Mouse (Mus musculus) embryonic facial prominence, embryonic 15.5 days (tissue): ENCODE measurements around the gene Fgr. TPM values are rescaled to one million over a fixed set of nuclear protein-coding genes. Genes with fewer than 3 reads are reported as not detected.

ENCODE experiments used
- ATAC-seq: fragments of 200-750 bp; cut with Nextera tagmentation; 2 replicates; pipeline ENCODE4 v1.8.0; 2017; ENCODE audit warnings: low read depth, moderate TSS enrichment; ENCODE audit not compliant: insufficient number of reproducible peaks, low FRiP score, low TSS enrichment
- H3K27ac ChIP-seq: fragments of 300-500 bp; sonication (generic); replicated peaks from 2 replicates; pipeline ENCODE4 v1.5.1; 2015; ENCODE audit warnings: mild to moderate bottlenecking, inconsistent platforms
- H3K27me3 ChIP-seq: fragments of 300-500 bp; sonication (generic); 2 replicates; pipeline ENCODE4 v1.6.1; 2015; ENCODE audit warnings: inconsistent platforms
- H3K36me3 ChIP-seq: fragments of 300-500 bp; sonication (generic); 2 replicates; pipeline ENCODE4 v1.6.1; 2015; ENCODE audit warnings: mild to moderate bottlenecking, inconsistent platforms
- H3K4me1 ChIP-seq: fragments of 300-500 bp; sonication (generic); 2 replicates; pipeline ENCODE4 v1.6.1; 2015; ENCODE audit warnings: inconsistent platforms
- H3K4me2 ChIP-seq: fragments of 300-500 bp; sonication (generic); replicated peaks from 2 replicates; pipeline ENCODE4 v1.6.1; 2015; ENCODE audit warnings: mild to moderate bottlenecking, inconsistent platforms
- H3K4me3 ChIP-seq: fragments of 300-500 bp; sonication (generic); replicated peaks from 2 replicates; pipeline ENCODE4 v1.5.1; 2015; ENCODE audit warnings: mild to moderate bottlenecking, inconsistent platforms
- H3K9ac ChIP-seq: fragments of 300-500 bp; sonication (generic); 2 replicates; pipeline ENCODE4 v1.6.1; 2015; ENCODE audit warnings: inconsistent platforms
- H3K9me3 ChIP-seq: fragments of 300-500 bp; sonication (generic); replicated peaks from 2 replicates; pipeline ENCODE4 v1.6.1; 2016; ENCODE audit warnings: inconsistent platforms
- WGBS: fragments of 180-500 bp; shearing (Covaris S2); methylation state at CpG from one replicate; pipeline ENCODE4 v1.1.7; 2015; 5-methylcytosine and 5-hydroxymethylcytosine counted together
- polyA plus RNA-seq: library from polyadenylated mRNA; unstranded; fragments of >200 nt; fragmentation: Nextera tagmentation; extraction: Ambion mirVana; gene quantifications from 2 replicates; pipeline ENCODE4 v1.2.1, GENCODE M21; 2015

Fgr gene
- polyA plus RNA-seq, 1 experiment from 2014 or later, result 0.65 TPM

DNA sequence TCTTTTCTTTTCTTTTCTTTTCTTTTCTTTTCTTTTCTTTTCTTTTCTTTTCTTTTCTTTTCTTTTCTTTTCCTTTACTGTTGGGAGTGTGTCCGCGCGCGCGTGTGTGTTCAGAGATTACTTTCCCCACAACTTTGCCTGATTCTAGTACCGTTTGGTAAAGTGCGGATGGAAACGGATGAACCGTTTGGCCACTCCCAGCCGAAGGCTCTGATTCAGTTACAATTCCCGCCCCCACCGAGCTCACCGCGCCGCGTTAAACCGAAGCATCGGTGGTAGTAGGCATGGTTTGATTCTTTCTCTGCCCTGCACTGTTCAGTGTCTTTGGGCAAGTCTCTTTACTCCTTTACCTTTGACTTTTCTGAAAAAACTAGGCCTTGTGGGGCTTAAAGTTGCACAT, 65.9 kb downstream of the Fgr start:
- H3K9ac ChIP-seq, result no peak overlapping the region; the same call in 1 of the 2 replicates
- H3K4me3 ChIP-seq, result peak overlapping the region; percentile 63
- no peaks in the 10 kb centered on the region for H3K27me3 ChIP-seq
- H3K4me2 ChIP-seq, result peak overlapping the region; percentile 96
- peaks cover 94% of the 10 kb centered on the region for H3K4me1 ChIP-seq
- ATAC-seq, result no peak
- no peaks in the 10 kb centered on the region for H3K36me3 ChIP-seq
- H3K9me3 ChIP-seq, result no peaks in the 10 kb centered on the region
- 10% methylated on average over 18 of the region's 18 CpGs for WGBS
- peak overlapping the region; percentile 92; the same call in 1 of the 2 replicates for H3K27ac ChIP-seq

DNA sequence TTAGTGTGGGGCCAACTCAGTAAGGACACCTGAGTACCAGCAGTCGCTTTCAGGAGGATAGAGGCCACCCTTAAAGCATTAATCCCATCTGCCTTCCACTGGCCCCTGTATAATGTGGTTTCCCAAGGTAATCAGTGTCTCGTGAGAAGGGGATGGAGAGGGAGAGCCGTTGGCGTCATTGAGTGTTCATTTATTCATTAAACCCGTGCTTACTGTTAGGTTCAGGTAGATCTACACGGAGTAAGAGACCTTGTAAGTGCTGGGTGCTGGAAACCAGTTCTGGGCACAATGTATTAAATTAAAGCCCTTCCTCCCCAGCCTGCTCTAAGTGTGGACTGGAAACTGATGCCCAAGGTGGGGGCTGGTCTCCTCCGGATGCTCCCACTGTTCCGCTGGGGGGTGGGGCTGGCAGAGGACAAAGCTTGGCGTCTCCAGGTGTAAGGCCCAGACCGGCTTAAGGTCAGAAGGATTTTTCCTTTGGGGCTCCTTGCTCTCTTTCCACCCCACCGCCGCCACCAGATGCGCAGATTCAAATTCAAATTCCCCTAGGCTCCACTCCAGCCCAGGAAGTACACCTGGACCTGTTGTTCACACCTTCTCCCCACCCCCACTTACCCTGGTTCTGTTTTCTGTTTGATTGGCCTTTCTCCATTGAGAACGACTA, 66.5 kb downstream of the Fgr start:
- 45% methylated on average over 14 of the region's 14 CpGs for WGBS
- H3K9ac ChIP-seq, result no peak overlapping the region

DNA sequence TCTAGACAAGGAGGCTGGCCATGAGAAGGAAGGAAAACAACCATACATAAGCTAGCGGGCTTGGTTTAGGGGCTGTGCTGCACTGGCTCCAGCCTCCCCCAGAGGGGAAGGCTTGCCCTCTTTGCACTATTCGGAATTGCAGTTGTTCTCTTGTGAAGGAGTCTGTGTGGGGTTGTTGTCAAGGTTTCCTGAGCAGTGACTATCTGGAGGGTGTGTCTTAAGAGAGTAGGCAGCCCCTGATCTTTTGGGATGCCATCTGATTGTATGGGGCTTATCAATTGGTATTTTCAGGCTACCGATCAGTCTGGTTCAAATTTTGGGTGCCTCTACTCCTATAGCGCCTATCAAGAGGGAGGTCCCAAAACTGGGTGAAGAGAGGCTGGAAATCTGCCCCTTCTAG, 68.3 kb downstream of the Fgr start:
- Histone ChIP-seq H3K9me3 (no peaks in the 10 kb centered on the region), H3K4me1 (peaks cover 98% of the 10 kb centered on the region), H3K9ac (no peak overlapping the region; the same call in 1 of the 2 replicates), H3K27me3 (no peaks in the 10 kb centered on the region), H3K4me3 (peak overlapping the region; percentile 17), H3K27ac (peak overlapping the region; percentile 92), H3K4me2 (peak overlapping the region; percentile 45), H3K36me3 (no peaks in the 10 kb centered on the region)
- no peak for ATAC-seq
- WGBS, result 31% methylated on average over 4 of the region's 4 CpGs

More for the DNA sequence above, 66.5 kb downstream of the Fgr start:
- Histone ChIP-seq H3K4me1 (peaks cover 94% of the 10 kb centered on the region), H3K4me3 (peak overlapping the region; percentile 63), H3K36me3 (no peaks in the 10 kb centered on the region), H3K9me3 (no peaks in the 10 kb centered on the region), H3K27ac (peak overlapping the region; percentile 92), H3K27me3 (no peaks in the 10 kb centered on the region), H3K4me2 (peak overlapping the region; percentile 96)
- ATAC-seq, result no peak

DNA sequence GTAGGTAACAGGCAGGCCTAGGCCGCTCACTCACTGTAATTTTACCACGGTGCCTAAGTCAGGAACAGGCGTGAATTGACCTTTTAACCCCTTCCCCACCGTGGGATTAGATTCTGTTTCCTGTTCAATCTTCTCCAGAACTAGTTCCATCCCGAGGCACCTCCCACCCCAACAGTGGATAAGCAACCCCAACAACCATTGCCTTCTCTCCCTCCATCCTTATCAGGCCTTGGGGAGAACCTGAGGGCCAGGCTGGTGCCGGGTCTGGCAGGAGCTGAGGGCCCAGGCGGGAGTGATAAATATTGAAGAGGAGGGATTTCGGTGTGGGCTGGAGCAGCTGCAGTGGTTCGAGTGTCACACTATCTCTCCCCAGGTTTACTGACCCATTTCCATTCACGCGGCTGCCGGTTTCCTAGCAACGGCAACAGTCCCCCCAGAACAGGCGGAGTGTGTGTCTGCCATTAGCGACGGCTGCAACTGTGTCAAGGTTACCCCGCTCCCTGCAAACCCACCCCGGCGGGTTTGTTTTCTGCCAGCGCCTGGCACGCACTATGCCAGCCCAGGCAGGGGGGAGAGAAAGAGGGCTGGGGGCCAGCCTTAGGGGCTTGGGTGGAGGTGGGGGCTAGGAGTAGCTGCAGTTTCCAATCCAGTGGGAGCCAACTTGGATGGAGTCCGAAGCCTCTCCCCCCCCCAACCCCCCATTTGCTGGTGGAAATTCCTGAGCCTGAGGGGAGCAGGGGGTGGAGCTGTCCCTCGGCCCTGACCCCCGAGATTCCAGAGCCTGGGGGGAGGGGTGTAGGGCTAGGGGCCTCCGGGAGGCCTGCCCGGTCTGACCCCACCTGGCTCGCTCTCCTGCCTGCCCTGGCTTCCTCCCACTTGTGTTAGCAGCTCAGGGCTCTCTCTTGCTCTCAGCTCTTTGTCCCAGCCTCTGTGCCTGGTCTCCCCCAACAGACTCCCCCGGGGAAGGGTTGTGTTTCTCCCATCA, 69.0 kb downstream of the Fgr start:
- Histone ChIP-seq H3K4me2 (peak overlapping the region; percentile 45), H3K27ac (peak overlapping the region; percentile 92), H3K27me3 (no peaks in the 10 kb centered on the region), H3K4me3 (peak overlapping the region; percentile 17), H3K9ac (peak overlapping the region; percentile 15; the same call in 1 of the 2 replicates), H3K4me1 (peaks cover 98% of the 10 kb centered on the region), H3K9me3 (no peaks in the 10 kb centered on the region), H3K36me3 (no peaks in the 10 kb centered on the region)
- no peak for ATAC-seq
- 9% methylated on average over 28 of the region's 28 CpGs for WGBS

DNA sequence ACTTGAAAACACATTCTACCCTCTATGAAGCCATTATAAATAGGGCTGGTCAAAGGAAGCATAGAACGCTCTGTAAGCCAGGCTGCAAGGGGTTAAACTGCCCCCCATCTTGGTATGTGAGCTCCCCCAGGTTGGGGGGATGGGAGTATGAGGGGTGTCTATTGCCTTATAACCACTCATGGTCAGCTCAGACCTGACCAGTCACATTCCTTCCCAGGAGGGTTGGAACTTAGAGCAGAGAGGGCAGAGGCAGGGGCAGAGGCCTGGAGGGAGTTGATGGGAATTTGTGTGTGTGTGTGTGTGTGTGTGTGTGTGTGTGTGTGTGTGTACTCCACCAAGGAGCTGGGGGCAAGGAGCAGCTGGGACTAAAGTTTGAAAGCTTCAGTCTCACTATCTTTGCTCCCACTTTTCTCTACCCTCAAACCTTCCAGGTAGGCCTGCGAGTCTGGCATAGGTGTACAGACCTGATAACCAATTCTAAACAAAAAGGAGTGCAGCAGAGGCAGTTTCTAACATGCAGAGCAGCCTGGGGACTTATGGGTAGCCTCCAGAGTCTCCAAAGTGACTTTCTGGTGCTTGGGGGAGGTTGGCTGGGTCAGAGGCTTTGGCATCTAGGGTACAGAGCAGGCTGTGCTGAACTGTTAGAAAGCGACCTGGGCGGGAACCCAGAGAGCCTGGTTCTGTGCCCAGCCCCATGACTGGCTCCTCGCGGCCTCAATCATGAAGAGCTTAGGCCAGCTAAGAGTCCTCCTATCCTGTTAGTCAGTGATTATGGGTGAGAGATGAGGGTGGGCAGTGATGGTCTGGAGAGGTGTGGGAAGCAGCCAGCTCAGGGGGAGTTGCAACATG, 70.1 kb downstream of the Fgr start:
- no peak overlapping the region for H3K9ac ChIP-seq
- peak overlapping the region; percentile 45; the same call in 1 of the 2 replicates for H3K4me2 ChIP-seq
- no peak for ATAC-seq
- no peaks in the 10 kb centered on the region for H3K27me3 ChIP-seq
- H3K4me1 ChIP-seq, result peaks cover 100% of the 10 kb centered on the region
- 41% methylated on average over 6 of the region's 6 CpGs for WGBS
- peak overlapping the region; percentile 92 for H3K27ac ChIP-seq
- H3K4me3 ChIP-seq, result 0 out of 2 replicates have a peak overlapping the region, but pooled peaks have one; percentile 17
- no peaks in the 10 kb centered on the region for H3K36me3 ChIP-seq
- H3K9me3 ChIP-seq, result no peaks in the 10 kb centered on the region

DNA sequence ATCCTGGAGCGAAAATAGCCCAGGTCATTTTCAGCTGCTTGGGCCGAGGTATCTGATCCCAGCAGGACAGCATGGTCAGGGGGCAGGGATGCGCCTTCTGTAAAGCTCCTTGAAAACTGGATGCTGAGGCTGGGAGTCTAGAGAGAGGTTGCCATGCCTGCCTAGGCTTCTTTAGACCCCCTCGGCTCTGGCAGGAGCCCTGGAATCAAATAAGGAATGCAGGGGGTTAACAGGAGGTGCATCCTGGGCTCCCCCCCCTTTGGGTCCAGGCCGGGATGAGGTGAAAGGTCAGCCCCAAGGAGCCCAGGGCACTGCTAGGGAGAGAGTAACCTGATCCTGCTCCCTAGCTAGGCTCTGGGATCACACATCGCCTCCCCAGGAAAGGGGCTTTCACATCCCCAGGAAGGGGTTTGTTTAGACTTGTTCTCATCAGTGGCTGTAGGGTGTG, 70.8 kb downstream of the Fgr start:
- Histone ChIP-seq H3K36me3 (no peaks in the 10 kb centered on the region), H3K4me1 (peaks cover 100% of the 10 kb centered on the region), H3K27me3 (no peaks in the 10 kb centered on the region), H3K9me3 (no peaks in the 10 kb centered on the region), H3K9ac (0 out of 2 replicates have a peak overlapping the region, but pooled peaks have one; percentile 4), H3K4me3 (no peak overlapping the region), H3K4me2 (no peak overlapping the region), H3K27ac (peak overlapping the region; percentile 92)
- WGBS, result 36% methylated on average over 6 of the region's 6 CpGs
- ATAC-seq, result no peak

DNA sequence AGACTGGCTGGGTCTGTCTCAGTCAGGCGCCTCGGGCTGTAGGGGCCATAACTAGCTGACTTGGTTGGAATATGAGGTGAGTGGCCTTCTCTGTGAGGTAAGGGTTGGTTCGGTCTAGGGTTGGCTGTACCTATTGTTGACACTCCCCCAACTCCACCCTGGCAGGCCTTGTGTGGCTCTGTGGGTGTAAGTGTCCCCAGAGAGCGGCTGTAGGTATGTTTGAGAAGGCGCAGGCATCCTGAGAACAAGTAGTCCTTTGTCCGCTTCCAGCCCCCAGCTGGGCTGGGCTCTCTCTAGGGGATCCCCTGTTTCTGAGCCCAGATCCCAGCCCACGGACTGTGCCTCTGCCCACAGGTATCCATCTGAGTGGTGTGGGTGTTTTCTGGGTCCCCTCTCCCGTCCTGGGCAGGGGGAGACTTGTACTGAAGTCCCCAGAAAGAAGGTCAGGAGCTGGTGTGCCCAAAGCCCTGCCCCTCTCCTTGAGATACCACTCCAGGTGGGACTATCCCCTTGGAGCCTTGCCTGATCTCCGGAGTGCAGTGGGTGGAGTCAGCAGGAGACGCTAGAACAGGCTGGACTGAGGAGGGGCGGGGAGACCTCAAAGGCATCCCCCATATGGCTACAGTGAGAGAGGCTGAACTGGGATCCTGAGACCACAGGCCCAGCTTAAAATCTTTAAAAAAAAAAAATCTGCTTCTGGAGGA, 72.0 kb downstream of the Fgr start:
- H3K4me3 ChIP-seq, result no peak overlapping the region
- H3K27ac ChIP-seq, result peak overlapping the region; percentile 92
- no peak for ATAC-seq
- no peaks in the 10 kb centered on the region for H3K27me3 ChIP-seq
- no peaks in the 10 kb centered on the region for H3K36me3 ChIP-seq
- no peak overlapping the region for H3K9ac ChIP-seq
- H3K4me1 ChIP-seq, result peaks cover 100% of the 10 kb centered on the region
- H3K4me2 ChIP-seq, result no peak overlapping the region
- 36% methylated on average over 11 of the region's 11 CpGs for WGBS
- H3K9me3 ChIP-seq, result no peaks in the 10 kb centered on the region

DNA sequence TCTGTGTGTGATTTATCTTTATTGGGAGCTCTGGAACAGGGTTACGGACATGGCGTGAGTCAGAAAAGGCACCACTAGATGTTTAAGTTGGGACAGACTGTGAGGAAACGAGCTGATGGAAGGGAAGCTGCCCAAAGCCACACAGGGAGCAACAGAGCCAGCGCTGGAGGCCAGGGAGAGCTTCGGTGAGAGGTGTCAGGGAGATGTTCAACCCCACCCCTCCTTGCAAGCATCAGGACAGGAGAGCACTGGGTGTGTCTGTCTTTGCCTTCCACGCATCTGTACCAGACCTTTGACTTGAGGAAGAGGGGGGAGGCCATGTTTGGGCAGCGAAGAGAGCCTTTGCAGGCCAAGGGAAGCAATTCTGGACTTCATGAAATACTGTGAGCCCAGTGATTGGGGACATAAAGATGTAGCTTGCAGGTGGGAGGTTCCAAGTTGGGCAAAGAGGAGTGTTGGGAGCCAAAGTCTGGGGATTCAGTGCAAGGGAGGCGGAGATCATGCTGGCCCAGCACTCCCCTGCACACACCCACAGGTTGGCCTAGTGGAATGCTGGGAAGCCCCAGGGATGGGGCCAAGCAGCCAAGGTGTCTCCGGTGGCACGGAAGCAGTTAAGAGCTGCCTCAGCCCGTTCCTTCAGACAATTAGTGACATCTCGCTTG, 72.9 kb downstream of the Fgr start:
- Histone ChIP-seq H3K36me3 (no peaks in the 10 kb centered on the region), H3K9me3 (no peaks in the 10 kb centered on the region), H3K27ac (peak overlapping the region; percentile 92), H3K27me3 (no peaks in the 10 kb centered on the region), H3K4me3 (no peak overlapping the region), H3K4me1 (peaks cover 100% of the 10 kb centered on the region), H3K4me2 (peak overlapping the region; percentile 15; the same call in 1 of the 2 replicates), H3K9ac (no peak overlapping the region)
- WGBS, result 28% methylated on average over 12 of the region's 12 CpGs
- no peak for ATAC-seq

DNA sequence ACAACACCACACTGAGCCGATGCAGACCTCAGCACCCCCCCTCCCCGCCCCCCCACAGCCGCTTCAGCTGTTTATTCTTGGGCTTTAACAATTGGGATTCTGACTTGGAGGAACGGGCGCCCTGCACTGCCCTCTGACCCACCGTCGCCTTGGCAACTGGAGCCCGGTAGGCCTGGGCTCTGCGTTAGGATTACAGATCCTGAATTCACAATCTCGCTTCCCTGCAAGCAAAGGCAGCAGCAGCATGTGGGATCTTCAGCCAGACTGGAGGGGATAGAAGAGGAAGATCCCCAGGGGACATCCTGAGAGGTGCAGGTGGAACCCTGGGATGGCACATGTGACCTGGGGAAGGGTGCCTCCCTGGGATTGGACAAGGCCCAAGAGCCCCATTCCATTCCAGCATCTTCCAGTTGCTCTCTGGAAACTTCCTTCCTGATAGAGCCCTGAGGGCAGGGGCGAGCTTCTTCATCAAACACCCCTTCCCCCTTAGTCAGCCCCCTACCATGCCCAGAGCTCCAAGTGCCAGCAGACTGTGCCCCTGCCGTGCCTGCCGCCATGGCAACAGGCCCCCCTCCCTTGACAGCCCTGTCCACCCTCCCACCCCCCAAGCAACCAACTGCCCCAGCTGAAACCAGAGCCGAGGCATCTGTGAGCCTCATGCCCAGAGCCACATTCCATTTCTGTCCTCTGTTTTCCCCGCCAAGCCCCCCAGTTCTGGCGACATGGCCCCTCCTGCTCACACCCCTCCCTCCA, 73.6 kb downstream of the Fgr start:
- Histone ChIP-seq H3K27me3 (no peaks in the 10 kb centered on the region), H3K9ac (peak overlapping the region; percentile 4; the same call in 1 of the 2 replicates), H3K4me3 (no peak overlapping the region), H3K36me3 (no peaks in the 10 kb centered on the region), H3K4me1 (peaks cover 100% of the 10 kb centered on the region), H3K4me2 (peak overlapping the region; percentile 15), H3K27ac (peak overlapping the region; percentile 92), H3K9me3 (no peaks in the 10 kb centered on the region)
- ATAC-seq, result no peak
- 13% methylated on average over 16 of the region's 16 CpGs for WGBS
